Mouse (Mus musculus) frontal cortex, adult (tissue): ENCODE data around the gene Brat1.

Source experiments
- ATAC-seq: cut with Nextera tagmentation; 2 replicates; pipeline ENCODE4 v1.9.2; 2017; ENCODE audit warnings: mild to moderate bottlenecking, moderate library complexity, mixed read lengths; ENCODE audit not compliant: low TSS enrichment

The Brat1 gene

DNA sequence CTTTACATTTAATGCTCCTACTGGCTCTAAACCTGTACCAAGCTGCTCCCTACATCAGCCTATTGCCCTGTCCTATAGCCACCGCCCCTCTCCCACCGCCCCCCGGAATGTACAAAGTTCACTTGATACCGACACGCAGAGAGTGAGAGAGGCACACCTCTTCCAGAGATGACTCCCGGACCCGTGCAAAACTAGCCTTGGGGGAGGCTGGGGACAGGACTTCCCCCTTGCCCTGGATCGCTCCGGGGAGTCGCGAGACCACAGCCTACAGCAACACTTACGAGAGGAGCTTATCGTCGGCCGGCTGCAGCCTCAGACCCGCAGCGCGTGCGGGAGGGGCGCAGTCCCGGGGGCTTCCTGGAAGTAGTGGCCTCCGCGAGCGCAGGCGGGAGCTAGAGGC lies 3.1 kb upstream of the Brat1 start:
- ATAC-seq, result no peak

DNA sequence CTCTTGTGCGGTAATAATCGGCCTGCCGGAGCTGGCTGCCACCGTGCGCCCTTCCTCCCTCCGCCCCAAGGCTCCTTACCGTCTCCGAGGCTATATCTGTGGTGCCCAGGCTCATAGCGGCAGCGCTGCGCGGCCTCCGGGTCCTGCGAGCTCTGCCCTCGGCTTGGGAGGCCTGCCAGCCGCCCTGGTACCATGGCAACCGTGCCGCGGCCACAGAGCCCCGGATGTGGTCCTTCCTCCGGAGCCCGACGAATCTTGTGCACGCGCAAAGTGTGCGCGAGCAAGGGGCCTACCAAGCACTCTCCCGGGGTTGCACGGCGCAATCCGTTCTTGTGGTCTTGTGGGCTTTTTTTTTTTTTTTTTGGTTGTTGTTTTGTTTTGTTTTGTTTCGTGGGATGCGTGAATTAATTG lies 2.7 kb upstream of the Brat1 start, which contains the start of gene Iqce:
Iqce (minus strand) TSS at position 276 of the 411 bp plus-strand sequence.
- peak; percentile 63 for ATAC-seq

GRCm38 (mm10) chr5:140702618-140703175 lies 2.1 kb upstream of the Brat1 start:
- no peak for ATAC-seq

DNA sequence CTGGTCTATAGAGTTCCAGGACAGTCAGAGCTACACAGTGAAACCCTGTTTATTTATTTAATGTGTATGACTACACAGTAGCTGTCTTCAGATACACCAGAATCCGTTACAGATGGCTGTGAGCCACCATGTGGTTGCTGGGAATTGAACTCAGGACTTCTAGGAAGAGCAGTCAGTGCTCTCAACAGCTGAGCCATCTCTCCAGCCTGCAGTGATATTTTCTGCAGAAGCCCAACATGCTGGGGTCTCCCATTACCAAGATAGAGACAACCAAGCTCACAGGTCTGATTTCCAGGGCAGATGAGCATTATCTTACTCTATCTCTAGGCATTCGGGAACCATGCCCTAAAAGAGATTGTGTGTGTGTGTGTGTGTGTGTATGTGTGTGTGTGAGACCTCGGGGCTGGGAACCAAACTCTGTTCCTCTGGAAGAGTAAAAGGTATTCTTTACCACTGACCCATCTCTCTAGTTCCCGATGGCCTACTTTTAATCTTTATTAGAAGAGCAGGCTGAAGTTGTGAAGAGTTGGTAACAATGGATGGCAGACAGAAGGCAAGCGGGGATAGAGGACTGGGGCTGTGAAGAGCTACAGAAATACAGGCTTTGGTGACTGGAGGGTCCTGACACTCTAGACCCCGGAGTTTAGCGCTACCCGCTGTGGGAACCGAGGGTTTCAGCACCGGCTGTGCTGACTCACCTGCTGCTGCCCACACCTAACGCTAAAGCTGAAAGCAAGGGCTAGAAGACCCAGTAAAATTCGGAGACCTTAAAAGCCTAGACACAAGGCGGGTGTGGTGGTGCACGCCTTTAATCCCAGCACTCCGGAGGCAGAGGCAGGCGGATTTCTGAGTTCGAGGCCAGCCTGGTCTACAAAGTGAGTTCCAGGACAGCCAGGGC lies 1.1 kb upstream of the Brat1 start:
- no peak for ATAC-seq

DNA sequence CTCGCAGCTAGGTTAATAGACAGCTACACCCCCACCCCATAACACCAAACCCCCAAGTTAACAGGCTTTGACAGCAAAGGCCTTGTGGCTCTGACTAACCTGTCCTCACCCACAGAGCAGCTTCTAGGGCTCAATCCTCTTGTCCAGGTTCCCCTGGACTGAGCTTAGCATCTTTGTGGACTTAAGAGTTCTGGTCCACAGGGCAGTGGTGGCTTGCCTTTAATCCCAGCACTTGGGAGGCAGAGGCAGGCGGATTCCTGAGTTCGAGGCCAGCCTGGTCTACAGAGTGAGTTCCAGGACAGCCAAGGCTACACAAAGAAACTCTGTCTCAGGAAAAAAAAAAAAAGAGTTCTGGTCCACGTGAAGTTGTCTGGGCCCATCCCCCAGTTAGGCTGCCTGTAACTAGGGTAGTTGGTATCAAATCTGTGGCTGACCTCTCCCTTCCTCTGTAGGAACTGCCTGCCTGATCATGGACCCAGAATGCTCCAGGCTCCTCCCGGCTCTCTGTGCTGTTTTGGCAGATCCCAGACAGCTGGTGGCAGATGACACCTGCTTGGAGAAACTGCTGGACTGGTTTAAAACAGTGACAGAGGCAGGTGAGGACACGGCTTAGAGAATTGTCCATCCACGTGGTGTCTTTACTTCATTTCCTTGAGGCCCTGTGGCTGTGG lies 825 bp downstream of the Brat1 start:
- 0 out of 2 replicates have a peak, but pooled peaks have one; percentile 0 for ATAC-seq

DNA sequence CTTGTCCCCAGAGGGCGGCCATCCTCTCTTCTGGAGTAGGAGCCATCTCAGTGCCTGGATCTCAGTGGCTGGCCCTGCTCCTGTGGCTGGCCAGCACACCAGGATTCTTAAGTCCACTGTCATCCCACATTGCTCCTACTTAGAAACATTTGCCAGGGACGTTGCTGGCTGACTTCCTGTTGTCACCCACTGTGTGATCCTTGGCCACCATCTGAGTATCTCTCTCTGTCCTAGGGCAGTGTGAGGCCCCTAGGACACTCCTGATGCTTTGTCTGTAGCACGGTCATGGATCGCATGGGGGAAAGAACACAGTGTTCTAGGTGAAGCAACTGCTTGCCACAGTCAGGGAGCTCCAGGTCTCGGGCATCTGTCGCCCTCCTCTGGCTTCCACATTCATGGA lies 5.5 kb downstream of the Brat1 start:
- ATAC-seq, result no peak

- peak; percentile 38 for ATAC-seq
These were observed 6.2 kb downstream of the Brat1 start for GRCm38 (mm10) chr5:140711040-140711439.

- ATAC-seq, result no peak
These were observed 16.0 kb downstream of the Brat1 start for GRCm38 (mm10) chr5:140720773-140721172.

DNA sequence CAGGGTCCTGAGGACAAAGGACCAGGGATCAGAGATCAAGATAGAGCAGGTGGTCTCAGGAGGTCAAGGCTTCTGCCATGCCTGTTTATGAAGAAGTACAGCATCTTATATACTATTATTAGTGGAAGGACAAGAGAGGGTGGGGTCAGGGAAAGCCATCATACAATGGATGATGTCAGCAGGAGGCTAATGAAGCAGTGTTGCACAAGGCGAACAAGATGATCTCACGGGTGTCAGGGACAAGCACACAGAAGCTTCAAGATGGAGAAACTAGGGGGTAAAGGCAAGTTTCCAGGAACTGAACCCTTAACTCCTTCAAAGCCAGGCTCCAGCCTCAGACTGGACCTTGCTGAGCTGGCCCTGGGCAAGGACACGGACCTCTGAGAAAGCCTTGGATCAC lies 17.3 kb downstream of the Brat1 start:
- no peak for ATAC-seq

GRCm38 (mm10) chr5:140723822-140724221 lies 19.0 kb downstream of the Brat1 start, which contains the start of gene Amz1:
TSS of gene Amz1 (plus strand) at chr5:140724127.
- ATAC-seq, result peak; percentile 75

DNA sequence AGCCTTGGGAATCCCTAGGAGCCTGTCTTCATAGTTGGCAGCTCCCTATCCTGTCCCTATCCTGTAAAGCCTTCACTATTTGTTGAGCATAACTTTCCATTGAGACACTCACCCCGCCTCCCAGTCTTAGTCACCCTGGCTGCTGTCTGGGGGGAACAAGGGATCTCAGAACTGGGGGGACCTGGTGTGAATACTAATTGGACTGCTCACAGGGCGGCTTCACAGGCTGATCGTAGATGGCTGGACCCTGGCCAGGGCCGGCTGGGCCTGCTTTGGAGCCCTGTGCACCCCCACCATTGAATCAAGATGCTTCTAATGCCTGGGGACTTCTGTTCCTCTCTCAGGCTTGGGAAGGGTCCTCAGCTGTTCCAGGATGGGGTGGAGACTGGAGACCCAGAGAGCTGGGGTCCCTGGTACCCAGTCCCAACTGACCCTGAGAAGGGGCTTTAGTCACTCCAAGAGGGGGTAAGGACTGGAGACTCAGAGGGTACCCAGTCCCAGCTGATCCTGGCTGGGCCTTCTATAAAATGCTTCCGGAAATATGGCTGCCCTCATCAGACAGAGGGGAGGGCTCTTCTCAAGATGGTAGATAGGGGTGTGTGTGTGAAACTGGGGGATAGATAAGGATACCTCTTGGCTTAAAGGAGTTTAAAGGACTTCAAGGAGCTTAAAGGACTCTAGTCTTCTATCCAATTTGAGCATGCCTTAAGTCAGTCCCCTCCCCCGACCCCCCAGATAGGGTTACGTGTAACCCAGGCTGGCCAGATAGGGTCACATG lies 21.4 kb downstream of the Brat1 start:
- 0 out of 2 replicates have a peak, but pooled peaks have one; percentile 28 for ATAC-seq

- no peak for ATAC-seq
These were observed 22.3 kb downstream of the Brat1 start for GRCm38 (mm10) chr5:140726946-140727740.

DNA sequence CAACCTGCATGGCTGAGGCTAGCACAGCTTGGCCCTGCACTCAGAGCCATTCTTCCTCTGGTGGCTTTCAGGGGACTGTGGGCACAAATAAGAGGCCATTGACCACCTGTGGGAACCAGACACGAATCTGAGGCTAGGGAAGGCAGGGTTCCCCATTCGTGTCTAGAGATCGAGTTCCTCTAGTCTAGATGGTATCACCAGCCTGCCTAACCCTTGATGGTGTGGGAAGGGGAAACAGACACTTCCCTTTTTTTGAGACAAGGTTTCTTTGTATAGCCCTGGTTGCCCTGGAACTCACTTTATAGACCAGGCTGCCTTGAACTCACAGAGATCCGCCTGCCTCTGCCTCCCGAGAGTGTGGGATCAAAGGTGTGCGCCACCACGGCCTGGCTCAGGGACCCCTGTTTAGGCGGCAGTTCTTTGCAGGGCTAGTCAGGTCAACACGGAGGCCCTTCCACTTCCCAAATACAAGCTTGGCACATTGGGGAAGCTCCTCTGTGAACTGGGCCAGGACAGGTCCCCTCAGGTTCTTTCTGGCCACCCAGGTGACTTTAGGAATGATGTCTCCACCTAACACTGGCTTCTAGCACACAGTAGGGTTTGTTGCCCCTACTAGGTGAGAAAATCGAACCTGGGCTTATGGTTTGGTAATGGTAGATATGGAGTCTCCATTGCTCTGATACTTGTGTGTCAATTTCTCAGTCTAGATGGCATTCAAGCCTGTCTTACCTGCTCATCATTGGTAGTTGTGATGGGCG lies 26.4 kb downstream of the Brat1 start:
- ATAC-seq, result no peak

DNA sequence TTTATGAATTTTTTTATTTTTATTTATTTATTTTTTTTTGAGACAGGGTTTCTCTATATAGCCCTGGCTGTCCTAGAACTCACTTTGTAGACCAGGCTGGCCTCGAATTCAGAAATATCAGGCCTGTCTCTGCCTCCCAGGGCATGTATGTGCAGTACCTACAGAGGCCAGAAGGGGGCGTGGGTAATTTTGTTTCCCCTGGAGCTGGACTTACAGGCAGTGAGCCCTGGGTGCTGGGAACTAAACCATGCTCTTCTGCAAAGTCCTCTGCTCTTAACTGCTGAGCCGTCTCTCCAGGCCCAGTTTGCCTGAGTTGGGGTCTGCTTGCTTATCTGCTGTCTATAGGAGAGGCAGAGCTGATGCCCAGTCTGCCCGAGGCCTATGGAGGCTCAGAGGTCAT lies 27.4 kb downstream of the Brat1 start:
- ATAC-seq, result no peak

GRCm38 (mm10) chr5:140733336-140733735 lies 28.5 kb downstream of the Brat1 start:
- ATAC-seq, result no peak

GRCm38 (mm10) chr5:140735297-140735696 lies 30.5 kb downstream of the Brat1 start:
- peak; percentile 54 for ATAC-seq

- ATAC-seq, result no peak
These were observed 31.4 kb downstream of the Brat1 start for GRCm38 (mm10) chr5:140736166-140736565.

DNA sequence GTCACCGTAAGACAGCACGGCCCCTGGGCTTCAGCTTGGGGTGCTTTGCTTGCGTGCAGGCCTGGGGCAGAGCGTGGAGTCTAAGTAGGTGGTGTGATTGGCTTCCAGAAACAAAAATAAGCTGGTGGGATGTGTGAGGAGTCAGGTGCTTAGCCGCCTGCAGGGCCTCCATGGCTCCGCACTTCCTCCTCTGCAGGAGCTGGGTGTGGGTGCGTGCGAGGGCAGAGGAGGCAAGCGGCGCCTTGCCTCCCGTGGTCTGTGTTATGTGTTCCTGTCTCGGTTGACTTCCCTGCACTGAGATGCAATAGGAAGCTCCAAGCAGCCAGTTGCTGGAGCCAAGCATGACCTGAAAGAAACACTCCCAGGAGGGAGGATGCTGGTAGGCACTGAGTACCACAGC lies 35.0 kb downstream of the Brat1 start:
- peak; percentile 76 for ATAC-seq

- no peak for ATAC-seq
These were observed 36.2 kb downstream of the Brat1 start for GRCm38 (mm10) chr5:140741040-140741439.

- ATAC-seq, result no peak
These were observed 37.1 kb downstream of the Brat1 start for GRCm38 (mm10) chr5:140741877-140742276.
